Mouse (Mus musculus) embryonic facial prominence, embryonic 11.5 days (tissue): ENCODE data around the gene Col7a1. TPM values are rescaled to one million over a fixed set of nuclear protein-coding genes. Genes with fewer than 3 reads are reported as not detected.

ENCODE experiments used
- ATAC-seq: fragments of 200-750 bp; cut with Nextera tagmentation; replicated peaks from 2 replicates; pipeline ENCODE4 v1.8.0; 2017; ENCODE audit warnings: low read depth; ENCODE audit not compliant: insufficient number of reproducible peaks, low FRiP score, low TSS enrichment
- DNase-seq: peaks from one replicate; pipeline ENCODE4 v3.0.0-alpha.2; 2015; ENCODE audit warnings: low spot score
- H3K27ac ChIP-seq: fragments of 300-500 bp; sonication (generic); replicated peaks from 2 replicates; pipeline ENCODE4 v1.5.1; 2014; ENCODE audit warnings: mild to moderate bottlenecking, low read depth, low read length, control low read depth
- H3K27me3 ChIP-seq: fragments of 300-500 bp; sonication (generic); 2 replicates; pipeline ENCODE4 v1.6.1; 2014; ENCODE audit warnings: mild to moderate bottlenecking, low read length, moderate library complexity, mixed read lengths; ENCODE audit not compliant: control insufficient read depth, insufficient read depth
- H3K36me3 ChIP-seq: fragments of 300-500 bp; sonication (generic); replicated peaks from 2 replicates; pipeline ENCODE4 v1.6.1; 2014; ENCODE audit warnings: low read depth, mild to moderate bottlenecking, low read length, moderate library complexity, mixed read lengths; ENCODE audit not compliant: control insufficient read depth, insufficient read depth
- H3K4me1 ChIP-seq: fragments of 300-500 bp; sonication (generic); 2 replicates; pipeline ENCODE4 v1.6.1; 2014; ENCODE audit warnings: low read length, mixed read lengths; ENCODE audit not compliant: control insufficient read depth, insufficient read depth
- H3K4me2 ChIP-seq: fragments of 300-500 bp; sonication (generic); 2 replicates; pipeline ENCODE4 v1.6.1; 2014; ENCODE audit warnings: low read depth, mild to moderate bottlenecking, control low read depth, low read length, moderate library complexity
- H3K4me3 ChIP-seq: fragments of 300-500 bp; sonication (generic); 2 replicates; pipeline ENCODE4 v1.5.1; 2014; ENCODE audit warnings: low read depth, low read length, control low read depth
- H3K9ac ChIP-seq: fragments of 300-500 bp; sonication (generic); replicated peaks from 2 replicates; pipeline ENCODE4 v1.6.1; 2014; ENCODE audit warnings: mild to moderate bottlenecking, control low read depth, low read length
- H3K9me3 ChIP-seq: fragments of 300-500 bp; sonication (generic); replicated peaks from 2 replicates; pipeline ENCODE4 v1.6.1; 2016; ENCODE audit warnings: mild to moderate bottlenecking, low read length, inconsistent platforms, mixed read lengths; ENCODE audit not compliant: control insufficient read depth
- WGBS: fragments of 180-500 bp; shearing (Covaris S2); extraction: QIAGEN DNeasy Blood & Tissue Kit; methylation state at CpG from one replicate; pipeline ENCODE4 v1.1.7; 2014; 5-methylcytosine and 5-hydroxymethylcytosine counted together
- polyA plus RNA-seq: library from polyadenylated mRNA; unstranded; fragments of >200 nt; fragmentation: Nextera tagmentation; extraction: Ambion mirVana; gene quantifications from 2 replicates; pipeline ENCODE4 v1.2.1, GENCODE M21; 2014

The Col7a1 gene
- polyA plus RNA-seq, 1 experiment from 2014 or later: 1.1 TPM

- no peak for ATAC-seq
- Histone ChIP-seq H3K9me3 (no peaks in the 10 kb centered on the region), H3K9ac (no peak overlapping the region), H3K27me3 (no peaks in the 10 kb centered on the region), H3K4me3 (no peak overlapping the region), H3K4me2 (no peak overlapping the region), H3K27ac (no peak overlapping the region), H3K36me3 (no peaks in the 10 kb centered on the region), H3K4me1 (no peaks in the 10 kb centered on the region)
- no peak for DNase-seq
- WGBS: 85% methylated on average over 19 of the region's 19 CpGs
These were observed 45.1 kb downstream of the Col7a1 start for GRCm38 (mm10) chr9:108998287-108999166.

- 82% methylated on average over 4 of the region's 4 CpGs for WGBS
- Histone ChIP-seq H3K9me3 (no peaks in the 10 kb centered on the region), H3K36me3 (no peaks in the 10 kb centered on the region)
These were observed 45.8 kb downstream of the Col7a1 start for GRCm38 (mm10) chr9:108999167-108999526.

DNA sequence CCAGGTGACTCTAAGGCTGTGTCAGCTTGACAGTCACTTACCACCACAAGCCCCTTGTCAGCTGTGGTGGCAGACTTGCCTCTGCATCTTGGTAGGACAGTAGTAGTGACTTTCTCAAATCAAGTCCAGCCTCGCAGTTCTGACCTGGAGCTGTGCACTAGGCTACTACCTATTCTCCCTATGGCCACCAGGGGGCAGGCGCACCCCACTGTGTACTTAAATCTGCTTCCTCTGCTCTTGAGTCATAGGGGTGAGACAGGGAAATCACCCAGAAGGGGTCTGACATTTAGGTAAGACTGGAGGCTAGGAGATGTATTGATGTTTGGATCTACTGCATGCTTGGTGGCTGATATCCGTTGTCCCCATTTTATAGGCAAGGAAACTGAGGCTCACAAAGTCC is 47.3 kb downstream of the Col7a1 start:
- peak; percentile 79 for DNase-seq
- 13% methylated on average over 3 of the region's 3 CpGs for WGBS
- ATAC-seq: peak; percentile 40
- no peak overlapping the region for H3K4me3 ChIP-seq
- H3K4me2 ChIP-seq: no peak overlapping the region
- H3K4me1 ChIP-seq: no peaks in the 10 kb centered on the region
- no peaks in the 10 kb centered on the region for H3K9me3 ChIP-seq
- H3K27me3 ChIP-seq: no peaks in the 10 kb centered on the region
- H3K9ac ChIP-seq: no peak overlapping the region
- no peaks in the 10 kb centered on the region for H3K36me3 ChIP-seq
- H3K27ac ChIP-seq: no peak overlapping the region

More at GRCm38 (mm10) chr9:108999167-108999526, 45.8 kb downstream of the Col7a1 start:
- no peak for DNase-seq
- Histone ChIP-seq H3K27ac (no peak overlapping the region), H3K4me2 (no peak overlapping the region), H3K4me3 (no peak overlapping the region), H3K27me3 (no peaks in the 10 kb centered on the region), H3K9ac (no peak overlapping the region), H3K4me1 (no peaks in the 10 kb centered on the region)
- ATAC-seq: no peak

GRCm38 (mm10) chr9:109003201-109003600 is 49.8 kb downstream of the Col7a1 start:
- no peak overlapping the region for H3K27ac ChIP-seq
- H3K36me3 ChIP-seq: no peaks in the 10 kb centered on the region
- peak; percentile 73 for DNase-seq
- 53% methylated on average over 2 of the region's 2 CpGs for WGBS
- H3K4me3 ChIP-seq: no peak overlapping the region
- no peak for ATAC-seq
- H3K4me1 ChIP-seq: no peaks in the 10 kb centered on the region
- H3K27me3 ChIP-seq: no peaks in the 10 kb centered on the region
- no peaks in the 10 kb centered on the region for H3K9me3 ChIP-seq
- no peak overlapping the region for H3K9ac ChIP-seq
- no peak overlapping the region for H3K4me2 ChIP-seq

DNA sequence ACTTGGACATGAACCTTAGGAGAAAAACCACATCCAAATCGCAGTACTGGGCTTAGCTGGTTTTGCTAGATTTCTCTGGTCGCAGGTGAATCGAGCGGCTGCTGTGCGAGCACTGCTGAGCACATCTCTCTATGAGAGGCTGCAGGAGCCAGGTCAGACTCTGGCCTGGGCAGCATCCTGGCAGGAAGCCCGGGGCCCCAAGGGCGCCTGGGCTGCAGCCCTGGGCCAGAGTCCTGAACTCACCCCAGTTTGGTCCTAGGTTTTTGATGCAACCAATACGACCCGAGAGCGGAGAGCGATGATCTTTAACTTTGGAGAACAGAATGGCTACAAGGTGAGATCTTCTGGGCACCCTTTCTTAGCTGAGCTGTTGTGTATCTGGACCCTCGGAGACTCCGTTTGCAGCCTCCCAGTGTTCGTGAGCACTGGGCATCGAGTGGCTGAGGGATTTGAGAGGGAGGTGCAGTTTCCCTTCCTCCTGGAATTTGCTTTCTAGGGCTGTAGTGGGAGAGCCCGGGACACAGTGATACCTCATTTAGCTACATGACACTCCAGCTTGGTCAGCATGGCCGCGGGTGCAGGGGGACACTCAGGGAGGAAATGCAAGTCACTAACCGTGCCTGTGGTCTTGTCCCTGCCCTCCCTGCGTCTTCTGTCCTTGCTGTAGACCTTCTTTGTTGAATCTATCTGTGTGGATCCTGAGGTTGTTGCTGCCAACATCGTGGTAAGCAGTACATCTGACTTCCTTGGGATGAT is 53.8 kb downstream of the Col7a1 start:
- no peak overlapping the region for H3K9ac ChIP-seq
- H3K27ac ChIP-seq: no peak overlapping the region
- no peaks in the 10 kb centered on the region for H3K9me3 ChIP-seq
- H3K4me3 ChIP-seq: no peak overlapping the region
- H3K27me3 ChIP-seq: no peaks in the 10 kb centered on the region
- no peaks in the 10 kb centered on the region for H3K36me3 ChIP-seq
- ATAC-seq (no peak), DNase-seq (no peak)
- H3K4me1 ChIP-seq: no peaks in the 10 kb centered on the region
- 76% methylated on average over 21 of the region's 21 CpGs for WGBS
- no peak overlapping the region for H3K4me2 ChIP-seq

- Histone ChIP-seq H3K36me3 (no peaks in the 10 kb centered on the region), H3K9me3 (no peaks in the 10 kb centered on the region), H3K27me3 (no peaks in the 10 kb centered on the region), H3K4me3 (no peak overlapping the region), H3K4me1 (no peaks in the 10 kb centered on the region), H3K27ac (no peak overlapping the region), H3K9ac (no peak overlapping the region), H3K4me2 (no peak overlapping the region)
- DNase-seq (no peak), ATAC-seq (no peak)
- 84% methylated on average over 9 of the region's 9 CpGs for WGBS
These were observed 54.7 kb downstream of the Col7a1 start for GRCm38 (mm10) chr9:109008081-109008480.

DNA sequence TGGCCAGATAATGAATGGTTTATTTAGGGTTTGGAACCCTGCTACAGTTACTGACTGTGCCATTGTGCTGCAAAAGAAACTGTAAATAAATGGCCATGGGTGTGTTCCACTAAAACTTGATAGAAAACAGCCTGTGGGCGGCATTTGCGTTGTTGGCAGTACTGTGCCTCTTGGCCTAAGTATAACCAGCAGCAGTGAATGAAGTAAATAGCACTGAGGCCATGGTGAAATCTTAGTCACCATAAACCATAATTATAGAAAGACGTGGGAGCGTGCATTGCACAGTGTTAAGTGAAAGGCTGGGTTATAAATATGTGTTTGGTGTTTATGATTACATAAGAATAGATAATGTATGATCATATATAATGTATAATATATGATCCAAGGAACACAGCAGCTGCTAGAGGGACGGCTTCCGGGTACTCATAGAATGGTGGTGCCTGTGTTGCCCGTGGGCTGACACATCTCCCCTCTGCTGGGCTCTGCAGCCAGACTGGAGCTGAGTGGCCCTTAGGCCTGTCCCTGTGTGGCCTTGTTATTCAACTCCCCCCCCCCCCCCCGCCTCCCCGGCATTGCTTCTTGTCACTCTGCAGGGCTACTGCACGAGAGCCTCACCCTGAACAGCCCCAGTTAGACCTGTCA is 55.7 kb downstream of the Col7a1 start:
- H3K4me2 ChIP-seq: no peak overlapping the region
- no peak overlapping the region for H3K4me3 ChIP-seq
- no peaks in the 10 kb centered on the region for H3K27me3 ChIP-seq
- ATAC-seq (no peak; the same call in 1 of the 2 replicates), DNase-seq (no peak)
- no peak overlapping the region for H3K27ac ChIP-seq
- no peaks in the 10 kb centered on the region for H3K4me1 ChIP-seq
- WGBS: 72% methylated on average over 9 of the region's 10 CpGs
- H3K9ac ChIP-seq: no peak overlapping the region
- H3K9me3 ChIP-seq: no peaks in the 10 kb centered on the region
- no peaks in the 10 kb centered on the region for H3K36me3 ChIP-seq
